Mouse (Mus musculus): ENCODE measurements around the gene Abcc9.
A peak's percentile ranks its signal among the peaks of the same experiment; 100 is the strongest.
"Not testable (repeated sequence)": the region's sequence is repeated elsewhere in the genome, so short reads cannot be mapped to it uniquely, and the experiment has no call there.

The Abcc9 gene

GRCm38 (mm10) chr6:142703441-142703930 is 1.4 kb upstream of the Abcc9 start:
- DNase-seq: no peak

- DNase-seq: no peak
Observed at GRCm38 (mm10) chr6:142701161-142701560, 954 bp downstream of the Abcc9 start.

GRCm38 (mm10) chr6:142700753-142701152 is 1.4 kb downstream of the Abcc9 start:
- DNase-seq: no peak

- no peak for DNase-seq
Observed at GRCm38 (mm10) chr6:142692085-142692484, 10.0 kb downstream of the Abcc9 start.

- DNase-seq: no peak
Observed at GRCm38 (mm10) chr6:142689673-142690072, 12.4 kb downstream of the Abcc9 start.

- no peak for DNase-seq
Observed at GRCm38 (mm10) chr6:142682985-142683691, 19.0 kb downstream of the Abcc9 start.

GRCm38 (mm10) chr6:142670021-142670420 is 32.1 kb downstream of the Abcc9 start:
- DNase-seq: no peak

- no peak for DNase-seq
Observed at GRCm38 (mm10) chr6:142669343-142669742, 32.8 kb downstream of the Abcc9 start.

GRCm38 (mm10) chr6:142668831-142669230 is 33.3 kb downstream of the Abcc9 start:
- no peak for DNase-seq

- no peak for DNase-seq
Observed at GRCm38 (mm10) chr6:142668419-142668766, 33.7 kb downstream of the Abcc9 start.

- no peak for DNase-seq
Observed at GRCm38 (mm10) chr6:142667701-142668418, 34.3 kb downstream of the Abcc9 start.

GRCm38 (mm10) chr6:142662056-142662455 is 40.1 kb downstream of the Abcc9 start:
- not testable (repeated sequence) for DNase-seq

GRCm38 (mm10) chr6:142659038-142659437 is 43.1 kb downstream of the Abcc9 start:
- DNase-seq: peak; percentile 21

- no peak for DNase-seq
Observed at GRCm38 (mm10) chr6:142654561-142654960, 47.6 kb downstream of the Abcc9 start.

GRCm38 (mm10) chr6:142652175-142652574 is 49.9 kb downstream of the Abcc9 start:
- no peak for DNase-seq

GRCm38 (mm10) chr6:142649331-142649730 is 52.8 kb downstream of the Abcc9 start:
- DNase-seq: no peak

- no peak for DNase-seq
Observed at GRCm38 (mm10) chr6:142645474-142645873, 56.6 kb downstream of the Abcc9 start.

- DNase-seq: no peak
Observed at GRCm38 (mm10) chr6:142639301-142639700, 62.8 kb downstream of the Abcc9 start.

GRCm38 (mm10) chr6:142635654-142636053 is 66.5 kb downstream of the Abcc9 start:
- DNase-seq: no peak

- DNase-seq: no peak
Observed at GRCm38 (mm10) chr6:142635185-142635583, 66.9 kb downstream of the Abcc9 start.

GRCm38 (mm10) chr6:142634530-142635184 is 67.5 kb downstream of the Abcc9 start:
- no peak for DNase-seq

- DNase-seq: no peak
Observed at GRCm38 (mm10) chr6:142623351-142623750, 78.8 kb downstream of the Abcc9 start.

GRCm38 (mm10) chr6:142616659-142617058 is 85.5 kb downstream of the Abcc9 start:
- no peak for DNase-seq

GRCm38 (mm10) chr6:142614324-142614723 is 87.8 kb downstream of the Abcc9 start:
- DNase-seq: no peak

Data from liver (tissue).